ENCODE assay signal across 1 mouse cellular context in genomic region chr14:45329018-45329588, GRCm38 (mm10).
TF ChIP-seq lines count a peak whose summit lies in the region.

No protein-coding gene starts in this region.

TF ChIP-seq in CH12.LX, 34 proteins besides CTCF, POLR2A, EP300 and RAD21 (continued from another document):
- no peak for TF ChIP-seq USF1 (IDR thresholded peaks at IDR 0.05; ENCODE audit: low read depth, low read length)
- 0 out of 2 replicates have a peak, but pooled peaks have one; percentile 43 for TF ChIP-seq RCOR1 (conservative IDR thresholded peaks at IDR 0.05; ENCODE audit: low read depth, low read length)
- no peak for TF ChIP-seq ETS1 (conservative IDR thresholded peaks at IDR 0.05; ENCODE audit: low read depth, low read length)
- TF ChIP-seq MAX (IDR thresholded peaks at IDR 0.05; ENCODE audit: low read length), result 0 out of 2 replicates have a peak, but pooled peaks have one; percentile 9
- TF ChIP-seq PAX5 (IDR thresholded peaks at IDR 0.05; ENCODE audit: low read length), result no peak
- peak; percentile 91 for TF ChIP-seq ZNF384 (IDR thresholded peaks at IDR 0.05; ENCODE audit: low read depth, low read length)
- TF ChIP-seq GABPA (IDR thresholded peaks at IDR 0.05; ENCODE audit: insufficient replicate concordance, low read depth, low read length), result no peak
- TF ChIP-seq HCFC1 (IDR thresholded peaks at IDR 0.05; ENCODE audit: low read depth, low read length), result no peak
- TF ChIP-seq NELFE (IDR thresholded peaks at IDR 0.05; ENCODE audit: low read depth, low read length), result no peak
- TF ChIP-seq MEF2A (IDR thresholded peaks at IDR 0.05; ENCODE audit: borderline replicate concordance, low read depth, low read length), result no peak
- no peak for TF ChIP-seq UBTF (IDR thresholded peaks at IDR 0.05; ENCODE audit: low read depth, low read length)
- TF ChIP-seq MXI1 (IDR thresholded peaks at IDR 0.05; ENCODE audit: low read depth, low read length), result no peak
- TF ChIP-seq ZC3H11A (IDR thresholded peaks at IDR 0.05; ENCODE audit: low read depth, low read length), result no peak
- no peak for TF ChIP-seq JUND (conservative IDR thresholded peaks at IDR 0.05; ENCODE audit: low read depth, low read length)
- TF ChIP-seq ZKSCAN1 (IDR thresholded peaks at IDR 0.05; ENCODE audit: borderline replicate concordance, low read depth, low read length), result no peak
